Mouse (Mus musculus) mesoderm, embryonic 11.5 days (tissue): ENCODE measurements around the gene Tagln.

Source experiments
- DNase-seq: peaks from one replicate; pipeline ENCODE4 v3.0.0-alpha.2; 2012; ENCODE audit warnings: low read depth, low spot score

The Tagln gene

DNA sequence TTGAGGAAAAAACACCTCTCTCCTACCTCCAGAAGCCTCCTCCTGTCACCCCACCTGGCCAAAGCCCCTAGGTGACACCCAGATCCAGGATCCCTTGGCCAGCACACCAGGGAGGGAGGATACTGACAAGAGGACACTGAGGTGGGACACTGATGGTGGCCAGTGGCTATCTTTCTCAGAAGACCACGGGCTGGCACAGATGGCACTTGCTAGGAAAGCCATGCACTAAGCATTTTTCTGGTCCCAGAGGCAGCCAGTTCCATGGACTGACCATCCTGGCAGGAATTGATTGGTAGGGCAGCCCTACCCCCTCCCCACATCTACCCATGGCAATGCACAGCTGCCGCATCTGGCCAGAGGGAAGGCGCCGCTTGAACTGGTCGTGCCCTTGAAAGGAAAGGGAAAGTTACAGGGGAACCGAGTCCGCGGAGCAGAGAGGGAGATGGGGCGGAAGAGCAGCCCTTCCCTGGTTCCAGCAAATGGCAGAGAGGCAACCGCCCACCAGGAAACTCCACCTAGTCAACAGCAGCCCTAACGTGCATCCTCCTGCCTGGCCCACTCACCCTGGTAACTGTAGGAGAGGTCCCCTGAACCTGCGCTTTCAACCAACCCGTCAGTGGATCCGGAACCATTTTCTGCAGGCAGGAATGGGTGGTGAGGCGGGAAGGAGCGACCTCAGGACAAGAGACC, 10.5 kb upstream of the Tagln start:
- no peak for DNase-seq

- DNase-seq = no peak
Measured at GRCm38 (mm10) chr9:45945721-45946120, 9.9 kb upstream of the Tagln start.

- DNase-seq = no peak
Measured at GRCm38 (mm10) chr9:45944506-45945400, 8.9 kb upstream of the Tagln start.

DNA sequence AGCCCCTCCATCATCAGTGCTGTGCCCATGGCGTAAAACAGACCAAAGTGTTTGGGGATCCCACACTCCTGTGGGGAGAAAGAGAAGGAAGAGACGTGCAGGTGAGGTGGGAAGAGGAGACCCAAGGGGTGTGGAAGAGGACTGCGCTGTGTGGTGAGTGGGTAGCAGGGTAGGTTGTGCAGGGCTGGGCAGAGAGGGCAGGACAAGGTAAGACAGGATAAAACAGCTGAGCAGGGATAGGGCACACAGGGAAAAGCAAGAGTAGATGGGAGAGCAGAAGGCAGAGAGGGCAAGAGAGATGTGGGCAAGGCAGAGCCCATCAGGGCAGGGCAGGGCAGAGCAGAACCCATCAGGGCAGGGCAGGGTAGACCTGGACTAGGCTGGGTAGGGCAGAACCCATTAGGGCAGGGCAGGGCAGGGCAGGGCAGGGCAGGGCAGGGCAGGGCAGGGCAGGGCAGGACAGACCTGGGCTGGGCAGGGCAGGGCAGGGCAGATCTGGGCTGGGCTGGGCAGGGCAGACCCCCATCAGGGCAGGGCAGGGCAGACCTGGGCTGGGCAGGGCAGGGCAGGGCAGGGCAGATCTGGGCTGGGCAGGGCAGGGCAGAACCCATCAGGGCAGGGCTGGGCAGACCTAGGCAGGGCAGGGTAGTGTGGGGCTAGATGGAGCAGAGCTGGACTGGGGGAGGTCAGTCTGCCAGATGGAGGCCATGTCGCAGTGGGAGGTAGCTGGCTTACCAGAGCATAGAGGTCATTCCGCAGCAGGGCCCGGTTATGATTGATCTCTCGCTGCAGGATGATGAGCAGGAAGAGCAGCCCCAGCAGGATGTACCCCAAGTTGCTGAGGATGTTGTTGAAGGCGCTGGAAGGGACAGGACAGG, 8.0 kb upstream of the Tagln start:
- DNase-seq = no peak

- DNase-seq = no peak
Measured at GRCm38 (mm10) chr9:45942916-45943315, 7.1 kb upstream of the Tagln start.

- no peak for DNase-seq
Measured at GRCm38 (mm10) chr9:45942464-45942863, 6.6 kb upstream of the Tagln start.

DNA sequence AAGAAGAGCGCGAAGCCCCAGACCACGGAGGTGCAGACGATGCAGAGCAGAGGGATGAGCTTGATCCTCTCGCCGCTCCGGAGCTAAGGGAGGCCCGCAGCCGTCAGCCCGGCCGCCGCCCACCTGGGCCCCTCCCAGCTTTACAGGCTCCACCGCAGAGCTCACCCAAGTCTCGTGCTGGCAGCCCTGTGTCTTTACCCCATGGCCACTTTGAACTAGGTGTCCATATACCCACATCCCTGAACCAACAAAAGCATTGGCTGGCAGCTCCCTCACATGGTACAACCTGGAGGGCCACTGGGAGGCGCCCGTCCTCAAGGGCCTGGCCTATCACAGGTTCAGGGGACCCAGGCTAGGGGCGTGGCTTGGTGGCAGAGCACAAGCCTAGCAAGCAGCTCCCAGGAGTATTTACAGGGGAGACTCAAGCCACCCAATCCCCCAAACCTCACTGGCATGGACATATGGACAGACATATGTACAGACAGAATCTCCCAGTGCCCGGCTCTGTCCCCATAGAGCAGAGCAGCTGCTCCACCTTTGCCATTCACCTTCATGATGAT, 5.6 kb upstream of the Tagln start:
- DNase-seq = no peak

DNA sequence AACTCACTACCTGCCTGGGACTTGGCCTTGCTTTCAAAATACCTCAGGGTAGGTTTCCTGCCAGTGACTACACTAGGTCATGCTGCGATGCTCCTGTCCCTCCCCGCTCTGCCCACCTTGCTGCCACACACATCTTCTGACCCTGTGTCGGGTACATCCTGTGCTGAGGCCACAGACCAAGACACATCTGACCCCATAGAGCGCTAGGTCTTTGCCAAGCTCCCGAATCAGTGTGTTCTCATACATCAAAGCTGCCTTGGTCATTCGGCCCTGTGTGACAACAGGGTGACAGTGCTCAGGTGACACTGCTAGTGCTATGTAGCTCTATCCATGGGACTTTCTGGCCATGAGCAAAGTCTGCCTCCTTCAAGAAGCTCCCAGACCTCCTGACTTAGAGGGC, 3.9 kb upstream of the Tagln start:
- no peak for DNase-seq

DNA sequence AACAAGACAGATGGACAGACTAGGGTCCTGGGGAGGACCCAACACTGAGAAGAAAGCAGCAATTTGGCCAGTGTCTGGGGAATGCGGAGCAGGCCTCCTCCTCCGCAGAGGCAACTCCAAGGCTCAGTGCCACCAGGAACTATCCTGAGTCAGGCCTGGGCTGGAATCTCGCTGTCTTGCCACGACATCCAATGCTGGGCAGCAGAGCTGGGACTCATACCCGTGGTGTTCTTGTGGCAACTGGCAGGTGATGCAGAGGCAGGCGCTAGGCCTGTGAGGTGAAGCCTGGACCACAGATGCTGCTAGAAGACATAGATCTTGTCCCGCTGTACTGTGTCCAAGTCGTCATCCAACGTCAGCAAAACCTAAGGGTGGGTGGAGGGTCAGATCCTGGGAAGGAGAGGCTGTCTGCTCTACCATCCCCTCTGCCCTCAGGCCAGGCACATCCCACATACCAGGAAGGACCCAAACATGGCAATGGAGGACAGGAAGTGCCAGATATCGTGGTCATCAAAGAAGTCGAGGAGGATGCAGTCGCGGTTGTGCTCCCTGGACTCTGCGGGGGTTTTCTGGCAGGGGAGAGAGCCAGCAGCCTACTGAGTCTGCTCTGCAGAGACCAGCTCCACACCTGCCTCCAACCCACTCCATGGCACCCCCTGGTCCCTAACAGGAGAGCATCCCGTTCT, 3.2 kb upstream of the Tagln start:
- no peak for DNase-seq

DNA sequence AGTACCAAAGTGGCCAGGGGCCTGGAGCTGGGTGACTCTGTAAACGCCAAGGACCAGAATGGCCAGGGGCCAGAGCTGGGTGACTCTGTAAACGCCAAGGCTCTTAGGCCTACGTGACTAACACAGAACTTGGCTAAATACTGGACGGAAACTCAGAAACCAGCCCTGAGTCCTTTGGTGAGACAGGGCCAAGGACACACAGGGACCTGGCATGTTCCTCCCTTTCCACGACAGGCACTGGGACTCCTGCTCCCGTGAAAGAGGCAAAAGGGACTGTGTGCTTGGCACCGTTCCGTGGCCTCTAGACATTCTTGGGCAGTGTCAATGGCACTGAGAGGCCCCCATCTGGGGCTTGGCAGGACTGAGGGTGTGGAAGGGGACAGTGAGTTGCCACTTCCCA, 2.2 kb upstream of the Tagln start:
- DNase-seq = no peak

GRCm38 (mm10) chr9:45936883-45937282, 1.0 kb upstream of the Tagln start:
- DNase-seq = peak; percentile 72

DNA sequence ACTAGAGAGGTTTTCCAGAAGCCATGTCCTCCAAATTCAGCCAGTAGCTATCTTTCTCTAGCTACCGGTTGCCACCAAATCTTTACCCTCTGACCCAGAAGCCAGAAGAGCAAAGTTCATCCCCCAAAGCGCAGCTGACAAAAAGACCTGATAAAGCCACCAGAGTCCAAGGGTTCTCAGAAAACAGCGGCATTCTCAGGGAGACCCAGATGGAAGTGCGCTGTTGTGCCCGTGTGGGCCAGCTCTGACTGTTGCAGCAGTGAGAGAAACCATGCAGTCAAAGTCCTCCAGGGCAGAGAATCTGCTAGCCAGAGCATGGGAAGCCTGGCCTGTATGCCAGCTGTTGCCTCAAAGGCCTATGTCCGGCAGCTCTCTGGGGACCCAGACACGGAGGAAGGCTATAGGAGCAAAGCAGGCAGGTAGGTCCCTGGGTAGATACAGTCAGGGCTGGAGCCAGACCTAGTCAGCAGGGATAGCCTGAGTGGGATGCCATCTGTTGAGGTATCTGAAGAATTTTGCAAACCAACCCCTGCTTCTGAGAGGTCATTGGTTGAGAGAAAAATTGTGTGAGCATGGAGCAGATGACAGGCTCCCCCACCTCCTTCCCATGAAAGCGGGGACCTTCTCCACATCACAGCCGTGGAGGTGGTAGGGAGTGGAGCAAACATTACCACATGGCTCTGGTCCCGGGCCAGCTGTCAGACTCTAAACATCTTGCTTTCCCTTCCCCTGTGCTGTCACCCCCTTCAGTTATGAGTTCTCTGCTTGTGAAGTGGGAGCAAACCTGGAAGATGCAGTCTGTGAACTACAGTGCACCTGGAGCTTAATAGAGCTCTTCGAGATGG, 3.1 kb downstream of the Tagln start:
- no peak for DNase-seq

DNA sequence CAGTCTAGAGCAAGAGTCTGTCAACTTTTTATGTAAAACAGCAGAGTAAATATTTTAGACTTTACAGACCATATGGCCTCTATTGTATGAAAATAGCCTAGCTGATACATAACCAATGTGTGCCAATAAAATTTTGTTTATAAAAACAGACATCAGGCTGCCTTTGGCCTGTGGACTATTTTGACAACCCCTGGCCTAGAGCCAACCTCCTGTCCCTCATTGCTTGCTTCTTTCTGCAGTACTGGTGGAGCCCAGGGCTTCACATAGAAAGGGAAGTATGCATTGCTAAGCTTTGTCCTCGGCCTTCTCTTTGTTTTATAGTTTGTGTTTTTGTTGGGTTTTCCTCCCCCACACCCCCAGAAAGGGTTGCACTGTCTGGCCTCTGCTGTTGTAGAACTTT, 3.9 kb downstream of the Tagln start:
- no peak for DNase-seq

DNA sequence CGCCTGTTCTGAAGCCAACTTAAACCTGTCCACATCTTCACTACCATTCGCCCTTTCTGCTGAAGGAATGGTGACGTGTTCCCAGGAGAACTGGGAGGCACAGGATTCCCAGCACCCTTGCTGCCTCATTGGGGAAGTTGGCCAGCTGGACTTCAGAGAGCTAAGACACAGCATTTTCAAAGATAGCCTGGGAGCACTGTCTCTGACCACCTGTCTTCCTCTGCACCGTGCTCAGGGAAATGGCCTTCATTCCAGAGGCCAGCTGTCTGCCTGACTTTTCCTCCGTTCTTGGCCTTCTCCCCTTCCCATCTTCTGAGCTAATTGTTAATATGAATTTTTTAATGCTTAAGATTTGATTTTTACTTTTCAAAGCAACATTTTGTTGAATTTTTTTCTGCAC, 6.6 kb downstream of the Tagln start:
- DNase-seq = no peak

DNA sequence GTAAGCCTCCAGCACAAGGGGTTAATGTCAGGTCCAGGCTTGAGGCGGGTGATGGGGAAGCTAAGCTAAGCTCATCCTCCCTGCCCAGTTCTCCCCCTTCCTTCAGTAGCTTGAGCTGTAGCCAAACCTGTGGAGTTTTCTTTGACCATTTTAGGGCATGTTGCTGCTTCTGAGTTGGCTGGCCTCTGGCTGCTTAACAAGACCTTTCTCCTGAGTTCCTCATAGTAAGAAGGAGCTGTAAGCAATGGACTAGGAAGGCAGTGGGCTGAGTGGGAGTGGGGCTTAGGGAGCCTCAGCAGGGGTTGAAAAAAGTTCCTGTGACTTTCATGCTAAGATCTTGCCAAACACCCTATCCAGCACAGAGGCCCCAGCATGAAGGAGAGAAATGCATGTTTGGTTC, 16.0 kb downstream of the Tagln start:
- DNase-seq = no peak

DNA sequence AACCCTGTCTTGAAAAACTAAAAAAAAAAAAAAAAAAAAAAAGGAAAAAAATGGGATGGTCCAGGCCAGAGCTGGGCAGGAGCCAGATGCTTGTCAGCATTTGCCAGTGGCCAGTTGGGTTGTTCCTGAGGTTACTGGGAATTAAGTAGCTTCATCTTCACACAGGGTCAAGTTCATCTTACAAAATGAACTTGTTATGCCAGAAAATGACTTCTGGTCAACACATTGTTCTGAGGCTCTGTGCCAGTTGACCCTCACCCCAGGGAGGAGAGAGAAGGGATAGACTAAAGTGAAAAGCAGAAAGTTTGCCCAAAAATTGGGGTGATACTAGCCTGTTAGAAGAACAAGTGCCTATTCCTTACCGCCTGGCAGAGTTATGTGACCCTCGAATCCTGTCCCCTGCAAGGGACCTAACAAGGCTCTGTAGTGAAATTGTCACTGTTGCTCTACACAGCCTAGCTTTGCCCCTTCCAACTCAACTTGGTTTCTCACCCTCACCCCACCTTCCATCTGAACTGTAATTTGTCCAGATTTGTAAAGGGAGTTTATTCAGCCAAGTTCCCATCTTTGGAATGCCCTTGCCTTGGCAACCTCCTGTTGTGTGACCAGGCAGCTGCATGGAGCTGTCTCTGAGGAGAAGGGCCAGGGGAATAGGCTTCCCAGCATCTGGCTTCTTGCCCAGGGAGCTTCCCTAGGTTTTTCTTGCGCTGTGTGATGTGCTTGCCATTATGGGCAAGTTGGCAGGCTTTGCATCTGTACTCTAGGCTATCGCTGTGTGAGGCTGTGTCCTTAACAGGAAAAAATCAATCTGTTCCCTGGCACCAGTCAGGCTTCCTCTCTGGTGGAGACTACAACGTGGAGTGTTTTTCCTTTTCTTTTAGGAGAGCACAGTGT, 18.6 kb downstream of the Tagln start:
- no peak for DNase-seq

GRCm38 (mm10) chr9:45915659-45916058, 20.2 kb downstream of the Tagln start:
- no peak for DNase-seq

GRCm38 (mm10) chr9:45911673-45912072, 24.2 kb downstream of the Tagln start:
- peak; percentile 22 for DNase-seq

- no peak for DNase-seq
Measured at GRCm38 (mm10) chr9:45910995-45911394, 24.9 kb downstream of the Tagln start.
